Mouse (Mus musculus): Measurements from ENCODE around the gene Eif5a. TPM values are rescaled to one million over a fixed set of nuclear protein-coding genes. Genes with fewer than 3 reads are reported as not detected.
A peak's percentile ranks its signal among the peaks of the same experiment; 100 is the strongest.

Eif5a gene
- total and polyA plus RNA-seq, 3 experiments = 1,419 to 3,314 (median 2,729) TPM

DNA sequence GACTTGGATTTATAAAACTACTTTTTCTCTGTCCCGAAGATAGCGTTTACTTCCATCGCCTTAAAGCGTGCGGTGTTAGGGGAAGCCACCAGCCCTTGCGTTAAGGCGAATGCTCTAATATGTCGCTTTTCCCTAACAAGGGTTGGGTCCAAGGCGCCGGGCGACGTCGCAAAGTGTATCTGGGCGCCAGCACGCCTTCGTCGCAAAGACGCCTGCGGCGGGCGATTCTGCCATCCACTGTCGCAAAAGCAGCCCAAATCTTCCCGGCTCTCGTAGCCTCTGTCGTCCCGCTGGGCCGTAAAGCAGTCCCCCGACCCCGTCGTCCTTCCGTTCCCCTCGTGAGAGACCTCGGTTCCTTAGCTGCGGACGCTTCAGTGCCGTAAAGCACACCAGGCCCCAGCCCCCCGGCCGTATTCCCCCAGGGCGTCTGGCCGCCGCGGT lies 20.3 kb downstream of the Eif5a start (continued):
- TF ChIP-seq ETS1 (conservative IDR thresholded peaks at IDR 0.05; ENCODE audit: low read depth, low read length) (0 out of 2 replicates have a peak, but pooled peaks have one; percentile 19), CTCF (conservative IDR thresholded peaks at IDR 0.05 in 1 of 2, IDR thresholded peaks at IDR 0.05 in 1 of 2; ENCODE audit: low read depth in 2 of 2, low read length in 2 of 2) (no peak), UBTF (IDR thresholded peaks at IDR 0.05; ENCODE audit: low read depth, low read length) (peak; percentile 94), POLR2AphosphoS2 (IDR thresholded peaks at IDR 0.05; ENCODE audit: low read depth, low read length) (no peak), MEF2A (IDR thresholded peaks at IDR 0.05; ENCODE audit: borderline replicate concordance, low read depth, low read length) (peak; percentile 90), GABPA (IDR thresholded peaks at IDR 0.05; ENCODE audit: insufficient replicate concordance, low read depth, low read length) (peak; percentile 70; the same call in 1 of the 2 replicates), POLR2A (IDR thresholded peaks at IDR 0.05; ENCODE audit: low read depth, low read length) (peak; percentile 60), USF1 (IDR thresholded peaks at IDR 0.05; ENCODE audit: low read depth, low read length) (no peak), CHD1 (IDR thresholded peaks at IDR 0.05; ENCODE audit: low read depth, low read length) (no peak), E2F4 (IDR thresholded peaks at IDR 0.05; ENCODE audit: insufficient replicate concordance, low read depth, low read length) (peak; percentile 82; the same call in 1 of the 2 replicates), CHD2 (IDR thresholded peaks at IDR 0.05; ENCODE audit: low read length) (peak; percentile 68; the same call in 1 of the 2 replicates), MAZ (IDR thresholded peaks at IDR 0.05; ENCODE audit: low read depth, low read length) (peak; percentile 95), SMC3 (IDR thresholded peaks at IDR 0.05; ENCODE audit: low read depth, low read length) (no peak), JUN (IDR thresholded peaks at IDR 0.05; ENCODE audit: insufficient read depth, low read depth, low read length) (no peak)

DNA sequence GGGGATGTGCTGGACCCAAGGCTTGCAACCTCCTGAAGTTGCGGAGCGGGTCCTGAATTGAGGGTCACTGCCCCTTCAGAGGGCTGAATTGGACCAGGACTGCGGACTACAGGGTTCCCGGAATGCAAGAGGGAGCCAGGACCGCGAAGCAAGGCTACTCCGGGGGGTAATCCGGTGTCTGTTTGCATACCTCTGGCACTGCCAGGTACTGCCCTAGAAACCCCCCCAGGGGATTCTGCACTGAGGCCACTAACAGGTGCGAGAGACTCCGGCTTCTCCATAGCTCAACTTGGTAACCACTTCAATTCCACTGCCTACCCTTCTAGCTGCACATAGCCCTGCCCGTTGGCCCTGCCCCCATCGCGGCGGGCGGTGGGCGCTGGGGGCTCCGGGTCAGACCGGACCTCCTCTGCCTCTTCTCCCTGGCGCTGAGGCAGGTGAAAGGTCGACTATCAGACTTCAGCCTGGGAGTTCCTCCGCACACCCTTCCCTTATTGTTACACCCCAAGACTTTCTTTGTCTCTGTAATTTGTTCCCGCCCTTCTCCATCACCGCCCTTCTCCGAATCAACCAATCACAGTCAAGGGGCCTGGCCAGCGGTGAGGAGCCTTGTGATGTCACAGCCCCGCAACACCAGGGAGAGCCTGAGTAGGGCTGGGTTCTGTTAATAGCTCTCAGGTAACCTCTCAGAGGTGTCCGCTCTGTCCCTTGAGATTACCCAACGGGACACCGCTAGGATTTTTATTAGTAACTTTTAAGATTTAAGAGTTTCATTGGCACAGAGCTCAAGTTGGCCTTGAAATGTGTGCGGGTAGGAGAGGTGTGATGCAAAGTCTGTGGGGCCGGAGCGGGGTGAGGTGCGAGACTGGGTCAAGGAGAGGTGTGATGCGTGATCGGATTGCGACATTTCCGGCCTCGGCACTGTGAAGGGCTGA lies 21.0 kb downstream of the Eif5a start, which contains the start of the genes 2810408A11Rik and Neurl4:
TSS of gene 2810408A11Rik (minus strand) at position 517 of the 935 bp plus-strand sequence.
TSS of gene Neurl4 (plus strand) at position 602 of the 935 bp plus-strand sequence.
- Histone ChIP-seq H3K27me3 (replicated peaks) (no peaks in the 10 kb centered on the region), H3K79me2 (replicated peaks; ENCODE audit: control insufficient read depth, extremely low read depth, insufficient read depth, poor library complexity, severe bottlenecking) (peaks cover 10% of the 10 kb centered on the region), H3K4me2 (ENCODE audit: insufficient read depth, low read depth, poor library complexity, severe bottlenecking) (peak within 1 kb of the TSS; percentile 73), H3K4me3 (replicated peaks in 1 of 3; ENCODE audit: low read depth in 2 of 3, low read length in 2 of 3, poor library complexity in 1 of 3) (peak within 1 kb of the TSS; percentile 70 to 97 (median 82)), H3K27ac (ENCODE audit: insufficient read depth, low read depth) (peak within 1 kb of the TSS; percentile 75), H3K9me3 (replicated peaks; ENCODE audit: low read length) (no peaks in the 10 kb centered on the region), H3K4me1 (ENCODE audit: control insufficient read depth in 1 of 2, insufficient read depth in 2 of 2) (peaks cover 7 to 32% of the 10 kb centered on the region in 2 experiments), H3K36me3 (replicated peaks in 1 of 2; ENCODE audit: control insufficient read depth in 1 of 2, insufficient read depth in 1 of 2, low read length in 1 of 2) (peaks cover 23 to 25% of the 10 kb centered on the region in 2 experiments), H3K9ac (ENCODE audit: insufficient read depth, low read depth) (peak within 1 kb of the TSS; percentile 81)
- dilution Hi-C loops (cut with MboI; ENCODE audit: extremely low pct_ligation_motif_present, extremely low pct_unique_long_range_greater_than_20kb, low sequenced_read_pairs) = no loop called here
- DNase-seq (ENCODE audit: extremely low read depth) = peak; percentile 98
- in situ Hi-C loops (cut with MboI; ENCODE audit: low pct_ligation_motif_present, low pct_unique_long_range_greater_than_20kb, low sequenced_read_pairs) = no loop called here
- TF ChIP-seq IRF4 (IDR thresholded peaks at IDR 0.05; ENCODE audit: low read depth, low read length) (peak; percentile 57), JUND (conservative IDR thresholded peaks at IDR 0.05; ENCODE audit: low read depth, low read length) (no peak), GABPA (IDR thresholded peaks at IDR 0.05; ENCODE audit: insufficient replicate concordance, low read depth, low read length) (no peak), CTCF (conservative IDR thresholded peaks at IDR 0.05 in 1 of 2, IDR thresholded peaks at IDR 0.05 in 1 of 2; ENCODE audit: low read depth in 2 of 2, low read length in 2 of 2) (no peak), USF2 (conservative IDR thresholded peaks at IDR 0.05; ENCODE audit: low read depth, low read length) (no peak), RCOR1 (conservative IDR thresholded peaks at IDR 0.05; ENCODE audit: low read depth, low read length) (no peak; the same call in 1 of the 2 replicates), MYC (IDR thresholded peaks at IDR 0.05; ENCODE audit: low read depth, low read length) (no peak), KAT2A (IDR thresholded peaks at IDR 0.05; ENCODE audit: insufficient replicate concordance, low read length) (no peak), CHD1 (IDR thresholded peaks at IDR 0.05; ENCODE audit: low read depth, low read length) (no peak), UBTF (IDR thresholded peaks at IDR 0.05; ENCODE audit: low read depth, low read length) (no peak), EP300 (IDR thresholded peaks at IDR 0.05; ENCODE audit: low read length) (peak; percentile 45; the same call in 1 of the 2 replicates), E2F4 (IDR thresholded peaks at IDR 0.05; ENCODE audit: insufficient replicate concordance, low read depth, low read length) (peak; percentile 79; the same call in 1 of the 2 replicates), SIN3A (IDR thresholded peaks at IDR 0.05; ENCODE audit: low read length) (peak; percentile 18; the same call in 1 of the 2 replicates), RAD21 (IDR thresholded peaks at IDR 0.05; ENCODE audit: low read depth, low read length) (no peak), PAX5 (IDR thresholded peaks at IDR 0.05; ENCODE audit: low read length) (no peak), BHLHE40 (IDR thresholded peaks at IDR 0.05; ENCODE audit: low read depth, low read length) (peak; percentile 42; the same call in 1 of the 2 replicates), MAX (IDR thresholded peaks at IDR 0.05; ENCODE audit: low read length) (peak; percentile 24; the same call in 1 of the 2 replicates), MAFK (IDR thresholded peaks at IDR 0.05; ENCODE audit: insufficient replicate concordance, low read length) (no peak), POLR2AphosphoS2 (IDR thresholded peaks at IDR 0.05; ENCODE audit: low read depth, low read length) (peak; percentile 81; the same call in 1 of the 2 replicates), MAZ (IDR thresholded peaks at IDR 0.05; ENCODE audit: low read depth, low read length) (no peak), NELFE (IDR thresholded peaks at IDR 0.05; ENCODE audit: low read depth, low read length) (peak; percentile 86; the same call in 1 of the 2 replicates), CHD2 (IDR thresholded peaks at IDR 0.05; ENCODE audit: low read length) (peak; percentile 55), POLR2A (IDR thresholded peaks at IDR 0.05; ENCODE audit: low read depth, low read length) (peak; percentile 92), TCF12 (IDR thresholded peaks at IDR 0.05; ENCODE audit: low read depth, low read length) (peak; percentile 72), SMC3 (IDR thresholded peaks at IDR 0.05; ENCODE audit: low read depth, low read length) (peak; percentile 10; the same call in 1 of the 2 replicates), JUN (IDR thresholded peaks at IDR 0.05; ENCODE audit: insufficient read depth, low read depth, low read length) (no peak), NRF1 (IDR thresholded peaks at IDR 0.05; ENCODE audit: low read depth, low read length) (no peak), TBP (conservative IDR thresholded peaks at IDR 0.05; ENCODE audit: low read depth, low read length) (peak; percentile 84; the same call in 1 of the 2 replicates)
